Mouse (Mus musculus): ENCODE data around the gene Isg20l2.

GRCm38 (mm10) chr3:87884291-87884690, 45.8 kb upstream of the Isg20l2 start:
- TF ChIP-seq CTCF (IDR thresholded peaks at IDR 0.05; ENCODE audit: low read depth, low read length) (no peak), POLR2A (IDR thresholded peaks at IDR 0.05; ENCODE audit: extremely low read depth, insufficient read depth, low read length) (no peak)
